Mouse (Mus musculus) bone marrow macrophage, adult 2 months (primary cell): ENCODE measurements around the gene Zc2hc1b.

Source experiments
- CTCF ChIP-seq: IDR thresholded peaks from 2 replicates; pipeline ENCODE4 v1.5.1; 2012; ENCODE audit warnings: low read depth, mild to moderate bottlenecking, low read length, moderate library complexity
- POLR2A ChIP-seq: IDR thresholded peaks from 2 replicates; pipeline ENCODE4 v1.6.1; 2012; ENCODE audit warnings: mild to moderate bottlenecking, low read depth, low read length, borderline replicate concordance

GRCm38 (mm10) chr10:13152811-13153364 lies 24.9 kb downstream of the Zc2hc1b start:
- no peak for TF ChIP-seq CTCF
- TF ChIP-seq POLR2A, result no peak
